Mouse (Mus musculus) kidney, adult 2 months (tissue): Measurements from ENCODE around the gene B4galt5. TPM values are rescaled to one million over a fixed set of nuclear protein-coding genes. Genes with fewer than 3 reads are reported as not detected.

Experiments used
- DNase-seq: peaks from one replicate; pipeline ENCODE4 v3.0.0; 2021
- H3K27ac ChIP-seq: fragments of 200-500 bp; 2 replicates; pipeline ENCODE4 v1.5.1; 2012; ENCODE audit warnings: low read depth, low read length, control low read depth, inconsistent platforms; ENCODE audit not compliant: insufficient read depth
- H3K27me3 ChIP-seq: fragments of 200-500 bp; replicated peaks from 2 replicates; pipeline ENCODE4 v1.6.1; 2012; ENCODE audit warnings: mild to moderate bottlenecking, moderate library complexity, low read length, inconsistent platforms; ENCODE audit not compliant: control insufficient read depth, insufficient read depth
- H3K36me3 ChIP-seq: fragments of 200-500 bp; 2 replicates; pipeline ENCODE4 v1.6.1; 2012; ENCODE audit warnings: mild to moderate bottlenecking, moderate library complexity, low read length, inconsistent platforms; ENCODE audit not compliant: control insufficient read depth, insufficient read depth
- H3K4me1 ChIP-seq: fragments of 200-500 bp; 2 replicates; pipeline ENCODE4 v1.6.1; 2011; ENCODE audit warnings: low read length; ENCODE audit not compliant: control insufficient read depth, insufficient read depth
- H3K4me3 ChIP-seq: fragments of 200-500 bp; 2 replicates; pipeline ENCODE4 v1.5.1; 2011; ENCODE audit warnings: mild to moderate bottlenecking, low read depth, low read length, control low read depth; ENCODE audit not compliant: insufficient read depth
- CTCF ChIP-seq: fragments of 200-500 bp; conservative IDR thresholded peaks from 2 replicates; pipeline ENCODE4 v1.5.1; 2011; ENCODE audit warnings: low read depth, mild to moderate bottlenecking, control low read depth, low read length, moderate library complexity, mixed read lengths; ENCODE audit not compliant: insufficient read depth, insufficient read length
- POLR2A ChIP-seq: fragments of 200-500 bp; IDR thresholded peaks from one replicate; pipeline ENCODE4 v1.6.1; 2011; ENCODE audit warnings: low read depth, low read length, control low read depth
- WGBS: fragments of 180-500 bp; shearing (Covaris S2); methylation state at CpG from one replicate; pipeline ENCODE4 v1.1.7; 2018; 5-methylcytosine and 5-hydroxymethylcytosine counted together
- polyA plus RNA-seq: library from polyadenylated mRNA; depleted of rRNA; stranded (reverse); fragments of >200 nt; gene quantifications from 2 replicates; pipeline ENCODE4 v1.2.3, GENCODE M21; 2012

The B4galt5 gene
- polyA plus RNA-seq, 1 experiment, result 51.5 TPM

DNA sequence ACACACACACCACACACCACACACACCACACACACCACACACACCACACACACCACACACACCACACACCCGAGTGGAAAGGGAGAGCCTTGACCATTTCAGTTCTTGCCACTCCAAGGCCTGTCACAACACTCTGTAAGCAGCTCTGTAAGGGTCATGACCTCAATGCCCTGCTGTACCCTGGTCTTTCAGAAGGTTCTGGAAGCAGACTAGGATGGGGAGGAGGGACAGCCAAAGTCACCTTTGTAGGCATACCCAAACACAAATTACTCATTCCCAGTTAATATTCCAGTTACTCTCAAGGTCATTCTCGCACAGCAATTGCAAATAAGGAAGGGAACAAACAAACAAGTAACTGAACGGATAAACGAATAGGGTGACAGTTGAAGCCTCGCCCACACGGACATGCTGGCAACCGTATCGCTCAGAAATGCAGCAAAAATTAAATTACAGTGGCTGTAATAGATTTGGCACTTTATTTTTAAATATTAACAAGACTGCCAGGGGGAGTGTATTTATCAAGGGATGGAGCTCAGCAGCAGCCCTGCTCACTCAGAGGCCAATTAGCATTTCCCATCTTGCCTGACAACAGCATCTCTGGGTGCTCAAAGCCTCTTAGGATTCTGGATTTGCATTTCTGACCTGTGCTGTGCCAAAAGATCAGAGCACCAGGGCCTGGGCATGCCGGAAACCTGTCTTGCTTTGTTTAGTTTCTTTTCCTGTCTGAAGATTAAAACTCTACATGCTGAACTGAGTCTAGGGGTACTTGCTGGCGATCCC is 24.6 kb downstream of the B4galt5 start:
- no peaks in the 10 kb centered on the region for H3K27me3 ChIP-seq
- no peak overlapping the region for H3K4me3 ChIP-seq
- WGBS, result 32% methylated on average over 10 of the region's 10 CpGs
- peaks cover 20% of the 10 kb centered on the region for H3K4me1 ChIP-seq
- H3K27ac ChIP-seq, result peak overlapping the region; percentile 80
- no peak for TF ChIP-seq CTCF
- no peak for TF ChIP-seq POLR2A
- no peaks in the 10 kb centered on the region for H3K36me3 ChIP-seq
- peak; percentile 73 for DNase-seq

DNA sequence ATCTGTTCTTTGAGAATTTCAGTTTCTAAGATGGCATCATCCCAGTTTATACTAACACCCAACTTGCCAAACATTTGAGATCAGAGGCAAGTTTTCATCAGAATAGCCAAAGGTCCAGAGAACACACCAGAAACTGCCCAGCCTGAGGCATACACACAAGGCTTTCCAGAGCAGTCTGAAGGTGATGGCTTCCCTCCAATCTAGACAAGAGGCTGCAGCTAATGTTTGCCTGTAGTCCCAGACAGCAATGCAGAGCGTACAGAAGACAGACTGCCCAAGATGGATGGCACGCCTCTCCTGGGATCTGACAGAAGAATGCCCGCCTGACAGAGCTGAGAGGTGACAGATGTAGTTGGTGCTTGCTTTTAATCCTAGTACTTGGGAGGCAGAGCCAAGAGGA is 25.9 kb downstream of the B4galt5 start:
- 81% methylated on average over 3 of the region's 3 CpGs for WGBS

DNA sequence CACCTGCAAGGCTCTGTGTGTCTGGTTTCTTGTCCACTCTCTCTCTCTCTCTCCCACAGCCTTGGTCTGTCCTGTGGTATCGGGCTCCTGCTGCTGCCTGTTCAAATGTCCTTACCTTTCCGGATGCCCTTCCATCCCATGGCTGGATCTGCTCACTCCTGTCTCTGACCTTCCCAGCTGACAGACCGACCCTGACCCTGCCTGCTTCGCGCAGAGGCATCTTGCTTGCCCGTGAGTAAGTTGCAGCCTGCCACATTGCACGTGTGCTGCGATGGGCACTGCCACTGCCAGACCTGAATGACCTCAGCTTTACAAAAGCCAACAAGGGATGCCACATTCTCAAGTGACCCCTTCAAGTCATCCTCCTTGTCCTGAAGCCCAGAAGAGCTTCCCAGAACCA is 27.6 kb downstream of the B4galt5 start:
- TF ChIP-seq CTCF (no peak), POLR2A (no peak)
- Histone ChIP-seq H3K36me3 (no peaks in the 10 kb centered on the region), H3K27ac (no peak overlapping the region), H3K4me3 (no peak overlapping the region), H3K27me3 (no peaks in the 10 kb centered on the region), H3K4me1 (peaks cover 32% of the 10 kb centered on the region)
- no peak for DNase-seq
- 78% methylated on average over 8 of the region's 8 CpGs for WGBS

More for the DNA sequence above, 25.9 kb downstream of the B4galt5 start:
- H3K27me3 ChIP-seq, result no peaks in the 10 kb centered on the region
- H3K4me3 ChIP-seq, result no peak overlapping the region
- peaks cover 27% of the 10 kb centered on the region for H3K4me1 ChIP-seq
- TF ChIP-seq POLR2A (no peak), CTCF (no peak)
- peak; percentile 32 for DNase-seq
- no peaks in the 10 kb centered on the region for H3K36me3 ChIP-seq
- no peak overlapping the region for H3K27ac ChIP-seq

DNA sequence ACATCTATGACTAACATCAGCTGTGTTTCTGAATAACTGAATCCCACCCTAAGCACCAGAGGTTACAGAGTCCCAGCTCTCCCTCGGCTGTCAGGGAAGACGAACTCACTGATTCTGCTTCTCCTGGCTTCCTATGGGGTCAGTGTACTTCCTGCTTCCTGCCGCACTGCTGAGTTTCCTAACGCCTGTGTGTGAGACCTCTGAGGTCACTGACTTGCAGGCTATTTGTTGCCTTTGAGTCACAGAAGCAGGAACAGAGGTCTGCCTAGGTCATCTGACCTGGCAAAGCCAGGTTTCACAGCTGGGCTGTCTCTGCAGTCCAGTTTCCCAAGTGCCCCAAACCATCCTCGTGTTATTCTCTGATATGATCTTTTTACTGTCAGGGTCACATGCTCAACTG is 30.0 kb downstream of the B4galt5 start:
- DNase-seq, result peak; percentile 80
- H3K36me3 ChIP-seq, result no peaks in the 10 kb centered on the region
- H3K27ac ChIP-seq, result peak overlapping the region; percentile 25
- H3K4me3 ChIP-seq, result no peak overlapping the region
- H3K4me1 ChIP-seq, result peaks cover 31% of the 10 kb centered on the region
- WGBS, result 9% methylated on average over 5 of the region's 5 CpGs
- TF ChIP-seq POLR2A (no peak), CTCF (no peak)
- H3K27me3 ChIP-seq, result no peaks in the 10 kb centered on the region

- H3K4me1 ChIP-seq, result peaks cover 29% of the 10 kb centered on the region
- no peaks in the 10 kb centered on the region for H3K36me3 ChIP-seq
- no peak overlapping the region for H3K4me3 ChIP-seq
- peak; percentile 58 for DNase-seq
- TF ChIP-seq CTCF (no peak), POLR2A (no peak)
- WGBS, result 55% methylated on average over 3 of the region's 3 CpGs
- H3K27ac ChIP-seq, result no peak overlapping the region
- H3K27me3 ChIP-seq, result no peaks in the 10 kb centered on the region
Measured at GRCm38 (mm10) chr2:167316724-167317187, 32.2 kb downstream of the B4galt5 start.

DNA sequence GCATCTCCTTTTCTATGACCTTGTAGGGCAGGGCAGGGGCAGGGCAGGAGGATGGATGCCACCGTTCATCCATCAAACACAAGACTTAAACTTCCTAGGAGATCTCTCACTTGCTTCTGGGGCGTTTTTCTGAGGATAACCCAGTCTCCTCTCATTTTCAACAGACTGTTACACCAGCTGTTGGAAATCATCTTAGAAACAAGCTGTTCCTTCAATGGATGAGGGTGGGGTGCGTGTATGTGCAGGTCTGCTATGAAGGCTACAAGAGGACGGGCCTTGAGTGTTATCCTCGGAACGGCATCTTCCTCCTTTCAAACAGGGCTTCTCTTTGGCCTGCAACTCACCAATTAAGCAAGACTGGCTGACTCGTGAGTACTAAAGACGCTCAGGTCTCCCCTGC is 34.5 kb downstream of the B4galt5 start:
- Histone ChIP-seq H3K27me3 (no peaks in the 10 kb centered on the region), H3K36me3 (no peaks in the 10 kb centered on the region), H3K4me3 (no peak overlapping the region), H3K27ac (no peak overlapping the region), H3K4me1 (peaks cover 27% of the 10 kb centered on the region)
- TF ChIP-seq POLR2A, result no peak
- no peak for TF ChIP-seq CTCF
- WGBS, result 73% methylated on average over 8 of the region's 8 CpGs
- DNase-seq, result no peak

DNA sequence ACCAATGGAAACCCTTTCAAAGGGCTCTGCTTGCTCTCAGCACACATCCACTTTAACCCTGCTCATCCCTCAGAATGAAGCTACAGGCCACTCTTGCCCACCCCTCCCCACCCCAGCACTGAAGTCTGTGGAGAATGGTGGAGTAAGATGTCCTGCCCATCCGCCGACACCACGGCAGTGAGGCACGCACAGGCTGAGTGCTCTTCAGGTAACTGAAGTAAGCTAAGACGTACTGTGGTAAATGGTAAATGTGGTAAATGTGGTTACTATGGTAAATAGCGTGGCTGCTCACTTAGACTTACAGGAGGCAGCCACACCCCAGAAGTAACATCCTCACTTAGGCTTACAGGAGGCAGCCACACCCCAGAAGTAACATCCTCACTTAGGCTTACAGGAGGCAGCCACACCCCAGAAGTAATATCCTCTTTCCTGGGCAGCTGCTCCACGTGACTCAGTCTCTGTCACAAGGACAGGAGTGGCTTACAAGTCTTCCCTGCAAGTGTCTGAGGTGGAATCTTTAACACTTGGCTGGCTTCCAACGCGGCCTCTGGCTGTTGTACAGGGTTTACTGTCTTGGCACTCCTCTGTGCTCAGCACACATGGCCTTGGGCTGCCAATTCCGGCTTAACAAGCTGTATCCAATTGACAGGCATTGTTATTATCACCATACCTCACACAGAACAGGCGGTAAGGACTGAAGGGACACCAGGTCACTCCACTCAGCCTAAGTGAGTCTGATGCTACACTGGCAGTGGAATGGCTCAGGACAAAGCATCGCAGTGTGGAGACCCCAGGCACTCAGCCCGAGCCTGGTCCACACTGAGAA is 35.3 kb downstream of the B4galt5 start:
- 49% methylated on average over 13 of the region's 13 CpGs for WGBS
- peak overlapping the region; percentile 6; the same call in 1 of the 2 replicates for H3K27ac ChIP-seq
- no peaks in the 10 kb centered on the region for H3K36me3 ChIP-seq
- peak; percentile 94 for DNase-seq
- TF ChIP-seq POLR2A, result no peak
- TF ChIP-seq CTCF, result no peak
- H3K27me3 ChIP-seq, result no peaks in the 10 kb centered on the region
- no peak overlapping the region for H3K4me3 ChIP-seq
- H3K4me1 ChIP-seq, result peaks cover 21% of the 10 kb centered on the region
